Mouse (Mus musculus) urinary bladder, postnatal 14 days (tissue): Measurements from ENCODE around the gene Luc7l3.

ENCODE experiments used
- DNase-seq: peaks from one replicate; pipeline ENCODE4 v3.0.0; 2021; ENCODE audit warnings: low spot score

The Luc7l3 gene

DNA sequence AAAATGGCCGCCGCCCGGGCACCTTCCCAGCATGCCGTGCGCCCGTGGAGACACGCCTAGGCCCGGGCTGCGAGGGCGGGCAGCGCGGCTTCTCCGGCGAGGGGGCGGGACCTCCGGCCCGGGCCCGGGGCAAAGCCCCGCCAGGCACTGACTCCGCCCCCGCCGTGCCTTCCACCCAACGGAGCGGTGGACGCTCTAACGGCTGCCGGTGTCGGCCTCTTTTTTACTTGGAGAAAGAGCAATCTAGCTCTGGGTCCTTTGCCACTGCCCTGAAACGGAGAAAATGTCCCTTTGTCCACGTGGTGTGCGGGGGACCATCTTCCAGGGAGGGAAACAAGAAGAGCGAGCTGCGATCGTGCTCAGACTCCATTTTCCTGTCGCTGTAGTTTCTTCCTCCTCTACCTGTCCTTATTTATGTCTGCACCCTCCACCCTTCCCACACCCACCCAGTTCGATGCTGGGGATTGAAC lies at the start of gene Luc7l3:
Luc7l3 (minus strand) TSS at position 58 of the 470 bp plus-strand sequence.
- peak; percentile 95 for DNase-seq

GRCm38 (mm10) chr11:94370809-94371208 lies 49.0 kb upstream of the Luc7l3 start:
- peak; percentile 67 for DNase-seq

- no peak for DNase-seq
Observed at GRCm38 (mm10) chr11:94369981-94370380, 48.2 kb upstream of the Luc7l3 start.

- DNase-seq: peak; percentile 67
Observed at GRCm38 (mm10) chr11:94365340-94365739, 43.6 kb upstream of the Luc7l3 start.

DNA sequence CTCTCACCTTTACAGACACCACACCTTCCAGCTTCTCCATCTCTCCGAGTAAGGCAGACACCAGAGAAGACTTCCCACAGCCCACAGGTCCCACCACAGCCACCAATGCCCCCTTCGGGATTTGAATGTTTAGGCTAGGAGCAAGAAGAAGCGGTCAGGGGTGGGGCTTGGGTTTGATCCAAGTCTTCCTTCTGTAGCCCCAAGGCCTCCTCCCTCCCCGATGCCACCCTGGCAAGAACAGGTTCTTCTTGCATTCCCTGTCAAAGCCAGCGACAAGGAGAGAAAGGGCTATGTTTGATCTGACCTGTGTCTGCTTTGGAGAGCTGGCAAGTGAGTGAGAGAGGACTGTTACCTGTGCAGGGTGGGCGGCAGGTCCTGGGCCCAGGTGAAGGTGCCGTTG lies 41.9 kb upstream of the Luc7l3 start:
- DNase-seq: peak; percentile 86

- no peak for DNase-seq
Observed at GRCm38 (mm10) chr11:94362101-94362500, 40.3 kb upstream of the Luc7l3 start.

GRCm38 (mm10) chr11:94361166-94361870 lies 39.5 kb upstream of the Luc7l3 start:
- DNase-seq: no peak

DNA sequence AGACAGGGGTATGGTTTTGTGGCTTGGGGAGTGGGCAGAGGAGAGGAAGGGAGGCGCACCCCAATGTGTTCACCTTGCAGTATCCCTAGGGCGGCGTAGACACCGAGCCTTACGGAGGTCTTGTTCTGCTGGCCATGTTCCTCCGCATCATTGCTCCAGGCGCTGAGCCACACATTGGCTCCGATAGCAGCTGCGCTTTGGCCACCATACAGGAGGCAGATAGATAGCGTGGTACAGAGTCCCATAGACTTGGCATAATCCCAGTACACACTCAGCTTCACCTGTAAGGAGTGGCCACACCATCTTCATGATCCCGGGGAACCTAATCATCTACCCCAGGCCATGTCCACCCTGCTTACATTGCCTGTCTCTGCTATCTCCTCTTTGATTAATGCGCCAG lies 37.4 kb upstream of the Luc7l3 start:
- DNase-seq: no peak

DNA sequence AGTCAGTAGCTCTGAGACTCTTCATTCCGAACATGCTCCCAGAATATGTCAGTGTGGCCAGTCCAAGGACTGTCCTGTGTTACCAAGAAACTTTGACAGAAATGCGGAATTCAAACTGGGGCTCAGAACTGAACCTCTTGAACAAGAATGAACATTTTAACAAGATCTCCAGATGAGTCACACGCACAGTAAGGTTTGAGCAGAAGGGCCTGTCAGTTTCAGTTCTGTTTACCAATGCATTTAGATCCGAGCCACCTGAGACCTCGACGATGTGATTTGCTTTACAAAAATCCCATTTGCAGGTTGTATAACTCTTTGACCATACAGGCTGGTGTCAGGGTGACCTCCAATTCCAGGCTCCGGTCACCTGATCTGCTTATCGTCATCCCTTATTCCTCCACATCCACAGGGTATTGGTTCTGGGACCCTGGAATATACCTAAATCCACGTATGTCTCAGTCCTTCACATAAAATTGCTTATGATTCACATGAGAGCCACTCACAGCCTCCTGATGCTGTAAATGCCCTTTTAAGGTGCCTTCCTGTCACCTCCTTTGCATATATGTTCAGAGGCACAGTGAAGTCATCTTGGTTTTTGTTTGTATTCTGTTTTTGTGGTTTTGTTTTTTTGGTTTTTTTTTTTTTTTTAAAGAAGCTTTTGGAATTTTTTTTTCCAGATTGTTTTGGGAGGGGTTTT lies 33.9 kb upstream of the Luc7l3 start:
- DNase-seq: no peak

- DNase-seq: no peak
Observed at GRCm38 (mm10) chr11:94351094-94351493, 29.3 kb upstream of the Luc7l3 start.

- no peak for DNase-seq
Observed at GRCm38 (mm10) chr11:94350337-94350736, 28.5 kb upstream of the Luc7l3 start.

GRCm38 (mm10) chr11:94349839-94350238 lies 28.1 kb upstream of the Luc7l3 start:
- DNase-seq: no peak

- DNase-seq: no peak
Observed at GRCm38 (mm10) chr11:94347063-94347575, 25.3 kb upstream of the Luc7l3 start.

DNA sequence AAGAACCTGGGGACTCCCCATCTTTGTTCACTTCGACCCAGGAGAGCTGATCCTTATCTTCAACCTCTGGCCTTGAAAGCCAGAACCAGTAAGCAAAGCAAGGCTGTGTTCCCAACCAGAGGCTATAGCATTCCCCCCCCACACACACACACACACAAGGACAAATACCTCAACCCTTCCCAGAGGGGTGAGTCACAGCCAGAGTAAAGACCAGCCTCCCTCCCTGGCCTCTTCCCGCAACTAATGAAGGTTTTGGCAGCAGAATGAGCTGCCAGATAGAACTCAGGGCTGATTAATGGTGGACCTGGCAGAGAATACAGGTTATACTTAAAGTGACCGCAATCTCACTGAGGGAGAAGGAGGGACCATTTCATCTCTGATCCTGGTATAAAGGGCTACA lies 24.8 kb upstream of the Luc7l3 start:
- DNase-seq: peak; percentile 73

GRCm38 (mm10) chr11:94345926-94346325 lies 24.1 kb upstream of the Luc7l3 start:
- DNase-seq: no peak

DNA sequence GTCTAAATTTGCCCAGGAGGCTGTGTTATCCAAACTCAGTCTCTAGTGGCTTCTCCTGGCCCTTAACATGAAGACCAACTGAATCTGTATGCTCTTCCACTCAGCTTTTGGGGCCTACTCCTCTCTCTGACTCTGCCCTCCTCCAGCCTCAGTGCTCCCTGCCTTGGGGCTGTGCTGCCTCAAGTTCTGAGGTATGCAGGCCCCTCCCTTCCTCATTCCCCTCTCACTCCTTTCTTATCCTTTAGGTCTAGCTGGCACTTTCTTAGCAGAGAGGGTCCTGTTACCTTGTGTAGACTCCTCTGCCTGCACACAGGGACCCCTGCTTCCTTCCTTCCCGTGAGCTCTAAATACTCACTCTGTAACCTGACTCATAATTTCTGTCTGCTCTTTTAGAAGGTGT lies 22.7 kb upstream of the Luc7l3 start:
- DNase-seq: no peak

- no peak for DNase-seq
Observed at GRCm38 (mm10) chr11:94343955-94344358, 22.2 kb upstream of the Luc7l3 start.

DNA sequence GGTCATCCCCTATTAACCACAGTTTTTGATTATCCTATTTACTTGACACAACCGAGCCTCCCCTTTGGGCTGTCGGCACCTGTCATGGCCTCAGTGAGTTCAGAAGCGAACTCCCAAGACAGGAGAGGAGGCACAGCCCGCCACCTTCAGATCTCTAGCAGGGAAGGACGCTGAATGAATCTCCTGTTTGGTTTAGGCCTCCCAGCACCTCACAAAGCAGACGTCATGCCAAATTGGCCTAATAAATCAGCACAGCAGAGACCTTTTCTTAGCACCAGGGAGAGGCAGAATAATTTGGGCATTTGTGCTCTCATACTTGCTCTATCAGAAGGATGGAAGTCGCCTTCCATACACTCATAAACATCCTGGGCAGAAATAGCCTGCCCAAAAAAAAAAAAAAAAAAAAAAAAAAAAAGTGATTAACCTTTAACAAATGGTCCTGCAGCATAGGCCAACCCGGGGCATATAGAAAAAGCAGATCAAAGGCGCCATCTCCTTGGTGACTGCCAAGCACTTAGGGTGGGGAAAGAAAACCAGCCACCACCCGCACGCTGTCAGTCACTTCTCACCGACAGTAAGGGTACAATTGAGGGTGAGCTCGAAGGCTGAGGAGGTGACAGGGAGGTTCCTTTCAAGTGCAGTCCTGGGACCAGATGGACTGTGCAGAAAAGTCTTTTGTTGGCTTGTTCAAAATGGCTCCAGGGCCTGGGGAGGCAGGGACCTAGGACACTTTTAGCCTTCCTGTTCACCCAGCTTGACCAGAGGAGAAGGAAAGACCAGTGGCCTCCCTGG lies 20.5 kb upstream of the Luc7l3 start:
- DNase-seq: no peak

DNA sequence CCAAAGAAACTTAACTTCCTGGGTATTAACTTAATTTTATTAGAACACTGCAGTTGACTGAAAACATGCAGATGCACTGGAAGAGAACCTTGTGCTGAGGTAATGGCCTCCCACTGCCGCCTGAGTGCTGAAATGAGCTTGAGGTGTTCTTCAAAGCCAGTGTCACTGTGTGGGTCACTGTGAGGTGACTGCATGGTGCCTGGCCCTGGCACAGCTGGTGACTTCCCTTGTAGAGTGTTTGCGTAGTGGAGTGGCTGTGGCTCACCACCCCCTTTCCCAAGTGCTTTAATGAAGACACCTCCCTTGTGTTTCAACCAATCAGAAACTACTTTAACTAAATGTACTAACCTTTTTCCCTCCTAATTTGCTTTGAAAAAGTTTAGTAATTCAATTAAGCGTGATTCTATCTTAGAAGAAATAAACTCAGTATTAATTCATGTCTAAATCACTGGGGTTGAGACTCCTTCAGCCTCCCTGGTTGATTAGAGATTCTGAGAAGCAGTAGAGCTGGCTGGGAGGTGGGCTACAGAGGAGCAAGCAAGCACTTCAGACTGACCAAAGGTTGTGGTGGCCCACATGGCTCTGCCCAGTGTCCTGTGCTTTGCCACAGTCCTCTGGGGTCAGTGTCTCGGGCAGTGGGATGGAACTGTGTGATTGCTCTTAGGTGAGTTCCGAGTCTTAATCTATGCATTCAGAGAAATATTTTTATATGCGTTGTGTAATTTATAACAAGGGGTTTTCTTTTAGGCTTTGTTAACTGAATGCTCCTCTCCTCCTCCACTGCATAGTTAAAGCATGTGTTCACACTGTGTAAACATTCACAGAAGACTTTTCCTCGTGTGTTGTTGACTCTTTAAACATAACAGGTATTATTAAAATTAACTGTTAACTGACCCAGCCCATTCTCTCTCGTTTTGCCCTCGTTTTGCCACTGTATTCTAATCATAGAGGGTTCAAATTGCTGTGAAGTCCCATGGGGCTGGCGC lies 19.5 kb upstream of the Luc7l3 start:
- DNase-seq: no peak

- DNase-seq: peak; percentile 64
Observed at GRCm38 (mm10) chr11:94339732-94340585, 18.2 kb upstream of the Luc7l3 start.
